Mouse (Mus musculus) hindbrain, embryonic 12.5 days (tissue): ENCODE data around the gene Smarcd3. TPM values are rescaled to one million over a fixed set of nuclear protein-coding genes. Genes with fewer than 3 reads are reported as not detected.
A peak's percentile ranks its signal among the peaks of the same experiment; 100 is the strongest.

Experiments used
- microRNA counts: library from miRNA; unstranded; fragments of <30 nt; microRNA quantifications from one replicate; lab custom pipeline; 2017
- microRNA-seq: library from miRNA; unstranded; fragments of <30 nt; microRNA quantifications from one replicate; pipeline ENCODE4, GENCODE M21; 2017
- polyA plus RNA-seq: library from polyadenylated mRNA; unstranded; fragments of >200 nt; fragmentation: Nextera tagmentation; extraction: Ambion mirVana; gene quantifications from 2 replicates; pipeline ENCODE4 v1.2.1, GENCODE M21; 2016

Gene Smarcd3
- polyA plus RNA-seq, 1 experiment from 2014 or later = 78.4 TPM

MicroRNAs encoded within 50 kb of the gene (microRNA counts, 519-probe panel; counts per million panel counts)
- microRNA mmu-miR-671-3p (lab: Ali Mortazavi, UCI) (470 counts per million, percentile 58 among the panel's probes with 10 or more counts), microRNA mmu-miR-671-5p (lab: Ali Mortazavi, UCI) (470 counts per million, percentile 58 among the panel's probes with 10 or more counts)

Small RNA genes within 50 kb of the gene (microRNA-seq; reads per million reads assigned to microRNA genes)
- 684 reads per million, percentile 70 among the genes with 10 or more reads in this experiment for gene Mir671

Other genes starting within 250 kb of the Smarcd3 start
- gene Atg9b, start 232.3 kb downstream of the Smarcd3 start, polyA plus RNA-seq = 0.35 and 0.46 TPM in 2 replicates
- 38.7 and 43.5 TPM in 2 replicates for gene Abcb8, start 230.7 kb downstream of the Smarcd3 start, polyA plus RNA-seq
- gene Asic3, start 211.0 kb downstream of the Smarcd3 start, polyA plus RNA-seq = 1.0 and 1.2 TPM in 2 replicates
- 61.0 and 63.8 TPM in 2 replicates for gene Cdk5, start 200.9 kb downstream of the Smarcd3 start, polyA plus RNA-seq
- gene Slc4a2, start 200.6 kb downstream of the Smarcd3 start, polyA plus RNA-seq = 38.1 and 39.9 TPM in 2 replicates
- 109 and 113 TPM in 2 replicates for gene Fastk, start 179.1 kb downstream of the Smarcd3 start, polyA plus RNA-seq
- 32.6 and 36.7 TPM in 2 replicates for gene Tmub1, start 176.6 kb downstream of the Smarcd3 start, polyA plus RNA-seq
- 83.7 and 86.2 TPM in 2 replicates for gene Agap3, start 172.2 kb downstream of the Smarcd3 start, polyA plus RNA-seq
- gene Gbx1, start 97.2 kb downstream of the Smarcd3 start, polyA plus RNA-seq = 5.6 and 6.7 TPM in 2 replicates
- gene Asb10, start 83.4 kb downstream of the Smarcd3 start, polyA plus RNA-seq = 0.32 and 0.42 TPM in 2 replicates
- gene 4931409K22Rik, start 67.6 kb downstream of the Smarcd3 start, polyA plus RNA-seq = not detected in 2 replicates
- gene Abcf2, start 46.9 kb downstream of the Smarcd3 start, polyA plus RNA-seq = 108 and 110 TPM in 2 replicates
- 22.3 and 23.1 TPM in 2 replicates for gene Chpf2, start 37.7 kb downstream of the Smarcd3 start, polyA plus RNA-seq
- gene Nub1, start 61.1 kb upstream of the Smarcd3 start, polyA plus RNA-seq = 40.3 and 42.3 TPM in 2 replicates
- gene Wdr86, start 106.3 kb upstream of the Smarcd3 start, polyA plus RNA-seq = 17.7 and 21.0 TPM in 2 replicates
- gene Crygn, start 133.6 kb upstream of the Smarcd3 start, polyA plus RNA-seq = 4.7 TPM in 1 of 2 replicates, not detected in the other
- 187 and 189 TPM in 2 replicates for gene Rheb, start 218.2 kb upstream of the Smarcd3 start, polyA plus RNA-seq